Mouse (Mus musculus) left cerebral cortex, adult 8-10 months (tissue): ENCODE measurements around the gene Mnx1. TPM values are rescaled to one million over a fixed set of nuclear protein-coding genes. Genes with fewer than 3 reads are reported as not detected.

Experiments
- DNase-seq, 2 experiments: peaks; one replicate each; pipeline ENCODE4 v3.0.0; 2022; ENCODE audit warnings: low spot score in 2 of 2
- total RNA-seq, 4 experiments: library from RNA; stranded (reverse); gene quantifications; 2 replicates each; pipeline ENCODE4 v1.2.4; 2022

The Mnx1 gene
- not detected for total RNA-seq

- DNase-seq: no peak
These were observed at the start of gene Mnx1 for GRCm38 (mm10) chr5:29478208-29479197. Mnx1 (minus strand) TSS chr5:29478470.

GRCm38 (mm10) chr5:29516432-29516831 lies 38.2 kb upstream of the Mnx1 start:
- DNase-seq: no peak

GRCm38 (mm10) chr5:29515888-29516287 lies 37.6 kb upstream of the Mnx1 start:
- DNase-seq: no peak

- no peak for DNase-seq
These were observed 28.7 kb upstream of the Mnx1 start for GRCm38 (mm10) chr5:29507013-29507412.

GRCm38 (mm10) chr5:29487321-29487720 lies 9.1 kb upstream of the Mnx1 start:
- no peak for DNase-seq

- no peak for DNase-seq
These were observed 7.7 kb upstream of the Mnx1 start for GRCm38 (mm10) chr5:29485941-29486320.

GRCm38 (mm10) chr5:29484965-29485940 lies 7.0 kb upstream of the Mnx1 start:
- DNase-seq: no peak

- DNase-seq: no peak
These were observed 5.5 kb upstream of the Mnx1 start for GRCm38 (mm10) chr5:29483801-29484200.

GRCm38 (mm10) chr5:29479198-29479593 lies 926 bp upstream of the Mnx1 start:
- no peak for DNase-seq

- no peak for DNase-seq
These were observed 629 bp downstream of the Mnx1 start for GRCm38 (mm10) chr5:29477474-29478207.

GRCm38 (mm10) chr5:29476021-29476420 lies 2.2 kb downstream of the Mnx1 start:
- no peak for DNase-seq

GRCm38 (mm10) chr5:29475556-29475955 lies 2.7 kb downstream of the Mnx1 start:
- DNase-seq: no peak

GRCm38 (mm10) chr5:29475041-29475440 lies 3.2 kb downstream of the Mnx1 start:
- no peak for DNase-seq

GRCm38 (mm10) chr5:29474246-29474960 lies 3.9 kb downstream of the Mnx1 start:
- no peak for DNase-seq

- no peak for DNase-seq
These were observed 4.6 kb downstream of the Mnx1 start for GRCm38 (mm10) chr5:29473551-29474245.

- no peak for DNase-seq
These were observed 6.2 kb downstream of the Mnx1 start for GRCm38 (mm10) chr5:29471855-29472665.

GRCm38 (mm10) chr5:29471396-29471795 lies 6.9 kb downstream of the Mnx1 start:
- no peak for DNase-seq

GRCm38 (mm10) chr5:29470851-29471394 lies 7.3 kb downstream of the Mnx1 start:
- DNase-seq: no peak

- DNase-seq: no peak
These were observed 8.0 kb downstream of the Mnx1 start for GRCm38 (mm10) chr5:29470271-29470670.
